Mouse (Mus musculus) CD4-positive, CD25-positive, alpha-beta regulatory T cell (primary cell): Measurements from ENCODE around the gene Lce1l. TPM values are rescaled to one million over a fixed set of nuclear protein-coding genes. Genes with fewer than 3 reads are reported as not detected.

Experiments
- polyA plus RNA-seq: library from polyadenylated mRNA; unstranded; fragments of 100-300 nt; shearing (Covaris generic); gene quantifications from one replicate; pipeline ENCODE4 v1.2.1, GENCODE M21; 2017

The Lce1l gene
- not detected for polyA plus RNA-seq

GRCm38 (mm10) chr3:92851186-92851585 lies at the start of gene Lce1l:
Gene Lce1l (minus strand): TSS chr3:92851286.

GRCm38 (mm10) chr3:92870116-92870515 lies 19.0 kb upstream of the Lce1l start, which contains the start of gene 2310050C09Rik:
Gene 2310050C09Rik (minus strand): TSS chr3:92870216.

GRCm38 (mm10) chr3:92827108-92827507 lies 24.0 kb downstream of the Lce1l start, which contains the start of gene Kprp:
Gene Kprp (minus strand): TSS chr3:92827247.

DNA sequence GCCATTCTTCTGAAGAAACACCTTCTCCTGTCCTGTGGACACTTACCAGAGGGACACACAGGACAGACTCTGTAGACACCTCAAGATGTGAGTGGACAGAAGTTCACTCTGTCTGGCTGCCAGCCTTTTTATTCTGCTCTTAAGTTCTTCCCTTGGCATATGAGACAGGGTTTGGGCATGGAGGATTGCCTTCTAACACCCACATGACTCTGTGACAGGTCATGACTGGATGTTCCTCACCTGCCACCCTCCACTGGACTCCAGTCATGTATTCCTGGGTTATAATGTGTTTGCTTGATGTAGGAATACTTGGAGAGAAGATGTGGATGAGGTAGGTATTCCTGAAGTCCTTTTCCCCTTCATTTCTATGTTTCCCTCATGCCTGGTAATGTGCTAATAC lies 43.3 kb downstream of the Lce1l start, which contains the start of gene Lce1k:
Gene Lce1k (minus strand): TSS at position 101 of the 400 bp plus-strand sequence.

Other genes with a start within 250 kb of the Lce1l start
- gene 2210017I01Rik, start 243.8 kb downstream of the Lce1l start, polyA plus RNA-seq, result not detected
- not detected for gene Lce6a, start 229.6 kb downstream of the Lce1l start, polyA plus RNA-seq
- not detected for gene Lce1a1, start 203.0 kb downstream of the Lce1l start, polyA plus RNA-seq
- not detected for gene Lce1b, start 194.4 kb downstream of the Lce1l start, polyA plus RNA-seq
- not detected for gene Lce1a2, start 181.0 kb downstream of the Lce1l start, polyA plus RNA-seq
- not detected for gene Lce1c, start 172.0 kb downstream of the Lce1l start, polyA plus RNA-seq
- not detected for gene Lce1d, start 164.1 kb downstream of the Lce1l start, polyA plus RNA-seq
- not detected for gene Lce1e, start 142.2 kb downstream of the Lce1l start, polyA plus RNA-seq
- not detected for gene Lce1f, start 130.9 kb downstream of the Lce1l start, polyA plus RNA-seq
- gene Gm38119, start 112.2 kb downstream of the Lce1l start, polyA plus RNA-seq, result not detected
- not detected for gene Lce1g, start 98.9 kb downstream of the Lce1l start, polyA plus RNA-seq
- not detected for gene Lce1h, start 86.2 kb downstream of the Lce1l start, polyA plus RNA-seq
- not detected for gene Lce1i, start 72.4 kb downstream of the Lce1l start, polyA plus RNA-seq
- gene Lce1j, start 60.8 kb downstream of the Lce1l start, polyA plus RNA-seq, result not detected
- not detected for gene Lce1k, start 43.4 kb downstream of the Lce1l start, polyA plus RNA-seq
- not detected for gene Kprp, start 24.0 kb downstream of the Lce1l start, polyA plus RNA-seq
- gene 2310050C09Rik, start 18.9 kb upstream of the Lce1l start, polyA plus RNA-seq, result not detected
- not detected for gene Lce3a, start 74.9 kb upstream of the Lce1l start, polyA plus RNA-seq
- gene Lce3b, start 81.7 kb upstream of the Lce1l start, polyA plus RNA-seq, result not detected
- not detected for gene Lce3c, start 93.2 kb upstream of the Lce1l start, polyA plus RNA-seq
- not detected for gene Lce3d, start 106.1 kb upstream of the Lce1l start, polyA plus RNA-seq
- not detected for gene Lce3e, start 115.8 kb upstream of the Lce1l start, polyA plus RNA-seq
- gene Lce3f, start 140.9 kb upstream of the Lce1l start, polyA plus RNA-seq, result not detected
- gene Crct1, start 164.4 kb upstream of the Lce1l start, polyA plus RNA-seq, result not detected
- gene Lce1m, start 167.8 kb upstream of the Lce1l start, polyA plus RNA-seq, result not detected
- 0.28 TPM for gene Gm4858, start 217.5 kb upstream of the Lce1l start, polyA plus RNA-seq